Mouse (Mus musculus): Measurements from ENCODE around the gene Ctcfl.

GRCm38 (mm10) chr2:173143611-173144010 lies 24.3 kb upstream of the Ctcfl start:
- TF ChIP-seq POLR2A (IDR thresholded peaks at IDR 0.05; ENCODE audit: insufficient read depth, low read length) (no peak), CTCF (IDR thresholded peaks at IDR 0.05; ENCODE audit: low read depth, low read length) (no peak), EP300 (IDR thresholded peaks at IDR 0.05; ENCODE audit: insufficient read depth, low read depth, low read length) (no peak)

All from ES-Bruce4 (cell line).